Mouse (Mus musculus): ENCODE measurements around the gene Pfn3. TPM values are rescaled to one million over a fixed set of nuclear protein-coding genes. Genes with fewer than 3 reads are reported as not detected.

Gene Pfn3
- polyA plus RNA-seq, 1 experiment from 2014 or later, result not detected

- peak overlapping the region; percentile 12 for H3K4me3 ChIP-seq (replicated peaks)
- 18% methylated on average over 35 of the region's 35 CpGs for WGBS
- H3K9me3 ChIP-seq, result no peaks in the 10 kb centered on the region
- peaks cover 58% of the 10 kb centered on the region for H3K27me3 ChIP-seq
- no peak overlapping the region for H3K9ac ChIP-seq
- H3K27ac ChIP-seq, result no peak overlapping the region
- H3K36me3 ChIP-seq (replicated peaks), result no peaks in the 10 kb centered on the region
- peaks cover 13% of the 10 kb centered on the region for H3K4me1 ChIP-seq
- peak overlapping the region; percentile 45 for H3K4me2 ChIP-seq
- peak; percentile 69; the same call in 1 of the 2 replicates for ATAC-seq (ENCODE audit: low FRiP score)
These were observed 6.1 kb upstream of the Pfn3 start for GRCm38 (mm10) chr13:55420933-55421800.

- ATAC-seq (ENCODE audit: low FRiP score), result 0 out of 2 replicates have a peak, but pooled peaks have one; percentile 12
These were observed 5.2 kb upstream of the Pfn3 start for GRCm38 (mm10) chr13:55420018-55420932.

GRCm38 (mm10) chr13:55419142-55419541 is 4.1 kb upstream of the Pfn3 start:
- no peak overlapping the region for H3K4me2 ChIP-seq
- peaks cover 68% of the 10 kb centered on the region for H3K27me3 ChIP-seq
- peaks cover 20% of the 10 kb centered on the region for H3K4me1 ChIP-seq
- no peaks in the 10 kb centered on the region for H3K36me3 ChIP-seq (replicated peaks)
- ATAC-seq (ENCODE audit: low FRiP score), result no peak
- H3K9ac ChIP-seq, result no peak overlapping the region
- WGBS, result 86% methylated on average over 5 of the region's 5 CpGs
- H3K27ac ChIP-seq, result no peak overlapping the region
- H3K4me3 ChIP-seq (replicated peaks), result no peak overlapping the region
- H3K9me3 ChIP-seq, result no peaks in the 10 kb centered on the region

More at GRCm38 (mm10) chr13:55420018-55420932, 5.2 kb upstream of the Pfn3 start:
- Histone ChIP-seq H3K27ac (no peak overlapping the region), H3K4me2 (peak overlapping the region; percentile 45; the same call in 1 of the 2 replicates), H3K36me3 (replicated peaks) (no peaks in the 10 kb centered on the region), H3K4me1 (peaks cover 13% of the 10 kb centered on the region), H3K27me3 (peaks cover 58% of the 10 kb centered on the region), H3K4me3 (replicated peaks) (peak overlapping the region; percentile 5; the same call in 1 of the 2 replicates), H3K9me3 (no peaks in the 10 kb centered on the region), H3K9ac (no peak overlapping the region)
- WGBS, result 36% methylated on average over 51 of the region's 51 CpGs

GRCm38 (mm10) chr13:55418004-55418403 is 3.0 kb upstream of the Pfn3 start:
- Histone ChIP-seq H3K9me3 (no peaks in the 10 kb centered on the region), H3K9ac (no peak overlapping the region), H3K4me2 (peak overlapping the region; percentile 17; the same call in 1 of the 2 replicates), H3K4me1 (peaks cover 20% of the 10 kb centered on the region), H3K36me3 (replicated peaks) (no peaks in the 10 kb centered on the region), H3K27me3 (peaks cover 79% of the 10 kb centered on the region), H3K27ac (no peak overlapping the region), H3K4me3 (replicated peaks) (no peak overlapping the region)
- ATAC-seq (ENCODE audit: low FRiP score), result peak; percentile 50; the same call in 1 of the 2 replicates
- 13% methylated on average over 12 of the region's 12 CpGs for WGBS

GRCm38 (mm10) chr13:55413333-55413732 is 1.7 kb downstream of the Pfn3 start:
- ATAC-seq (ENCODE audit: low FRiP score), result no peak
- H3K36me3 ChIP-seq (replicated peaks), result no peaks in the 10 kb centered on the region
- H3K27ac ChIP-seq, result no peak overlapping the region
- peaks cover 42% of the 10 kb centered on the region for H3K27me3 ChIP-seq
- H3K9me3 ChIP-seq, result no peaks in the 10 kb centered on the region
- H3K4me3 ChIP-seq (replicated peaks), result no peak overlapping the region
- H3K4me2 ChIP-seq, result no peak overlapping the region
- peaks cover 10% of the 10 kb centered on the region for H3K4me1 ChIP-seq
- WGBS, result 81% methylated on average over 12 of the region's 12 CpGs
- no peak overlapping the region for H3K9ac ChIP-seq

- Histone ChIP-seq H3K36me3 (replicated peaks) (no peaks in the 10 kb centered on the region), H3K27me3 (peaks cover 39% of the 10 kb centered on the region)
- ATAC-seq (ENCODE audit: low FRiP score), result no peak
These were observed 2.3 kb downstream of the Pfn3 start for GRCm38 (mm10) chr13:55412643-55413307.

GRCm38 (mm10) chr13:55411826-55412225 is 3.2 kb downstream of the Pfn3 start:
- Histone ChIP-seq H3K4me1 (peaks cover 7% of the 10 kb centered on the region), H3K4me3 (replicated peaks) (no peak overlapping the region), H3K9me3 (no peaks in the 10 kb centered on the region), H3K27ac (no peak overlapping the region), H3K4me2 (no peak overlapping the region), H3K9ac (no peak overlapping the region), H3K27me3 (peaks cover 30% of the 10 kb centered on the region), H3K36me3 (replicated peaks) (no peaks in the 10 kb centered on the region)
- no peak for ATAC-seq (ENCODE audit: low FRiP score)
- 77% methylated on average over 7 of the region's 7 CpGs for whole genome bisulfite sequencing

More at GRCm38 (mm10) chr13:55412643-55413307, 2.3 kb downstream of the Pfn3 start:
- Histone ChIP-seq H3K27ac (no peak overlapping the region), H3K4me3 (replicated peaks) (no peak overlapping the region), H3K4me2 (no peak overlapping the region), H3K9ac (no peak overlapping the region), H3K9me3 (no peaks in the 10 kb centered on the region), H3K4me1 (peaks cover 8% of the 10 kb centered on the region)
- WGBS, result 86% methylated on average over 13 of the region's 13 CpGs

- no peak overlapping the region for H3K9ac ChIP-seq
- 90% methylated on average over 19 of the region's 19 CpGs for WGBS
- H3K4me1 ChIP-seq, result peaks cover 19% of the 10 kb centered on the region
- no peak overlapping the region for H3K27ac ChIP-seq
- ATAC-seq (ENCODE audit: low FRiP score), result no peak
- no peaks in the 10 kb centered on the region for H3K36me3 ChIP-seq (replicated peaks)
- no peak overlapping the region for H3K4me3 ChIP-seq (replicated peaks)
- H3K27me3 ChIP-seq, result peaks cover 16% of the 10 kb centered on the region
- no peaks in the 10 kb centered on the region for H3K9me3 ChIP-seq
- no peak overlapping the region for H3K4me2 ChIP-seq
These were observed 6.4 kb downstream of the Pfn3 start for GRCm38 (mm10) chr13:55408546-55409120.

- no peak for ATAC-seq (ENCODE audit: low FRiP score)
- Histone ChIP-seq H3K9ac (no peak overlapping the region), H3K4me1 (peaks cover 25% of the 10 kb centered on the region), H3K4me2 (no peak overlapping the region), H3K27me3 (peaks cover 11% of the 10 kb centered on the region; the same call in 1 of the 2 replicates), H3K36me3 (replicated peaks) (no peaks in the 10 kb centered on the region), H3K27ac (no peak overlapping the region), H3K4me3 (replicated peaks) (no peak overlapping the region), H3K9me3 (no peaks in the 10 kb centered on the region)
- 83% methylated on average over 4 of the region's 4 CpGs for WGBS
These were observed 7.7 kb downstream of the Pfn3 start for GRCm38 (mm10) chr13:55407341-55407740.

- H3K4me1 ChIP-seq, result peaks cover 25% of the 10 kb centered on the region
- peaks cover 17% of the 10 kb centered on the region for H3K27me3 ChIP-seq
- no peaks in the 10 kb centered on the region for H3K36me3 ChIP-seq (replicated peaks)
- peak; percentile 47 for ATAC-seq (ENCODE audit: low FRiP score)
- H3K27ac ChIP-seq, result peak overlapping the region; percentile 71
- H3K4me2 ChIP-seq, result peak overlapping the region; percentile 17; the same call in 1 of the 2 replicates
- H3K9me3 ChIP-seq, result no peaks in the 10 kb centered on the region
- no peak overlapping the region for H3K4me3 ChIP-seq (replicated peaks)
- 60% methylated on average over 13 of the region's 13 CpGs for WGBS
- H3K9ac ChIP-seq, result peak overlapping the region; percentile 40; the same call in 1 of the 2 replicates
These were observed 9.1 kb downstream of the Pfn3 start for GRCm38 (mm10) chr13:55405783-55406390.
